Mouse (Mus musculus): ENCODE data around the gene Hsdl2. TPM values are rescaled to one million over a fixed set of nuclear protein-coding genes. Genes with fewer than 3 reads are reported as not detected.

Hsdl2 gene
- polyA plus RNA-seq, 1 experiment from 2014 or later = 32.2 TPM

GRCm38 (mm10) chr4:59646020-59646696 is 64.8 kb downstream of the Hsdl2 start:
- Histone ChIP-seq H3K9me3 (replicated peaks; ENCODE audit: control insufficient read depth, low read length) (no peaks in the 10 kb centered on the region), H3K4me1 (ENCODE audit: control insufficient read depth, insufficient read depth, low read length) (no peaks in the 10 kb centered on the region), H3K27ac (replicated peaks; ENCODE audit: low read depth, low read length) (no peak overlapping the region), H3K4me2 (ENCODE audit: low read depth, low read length) (no peak overlapping the region), H3K4me3 (ENCODE audit: low read depth, low read length) (no peak overlapping the region), H3K27me3 (ENCODE audit: control insufficient read depth, insufficient read depth, low read length) (no peaks in the 10 kb centered on the region), H3K9ac (replicated peaks; ENCODE audit: low read length) (no peak overlapping the region), H3K36me3 (replicated peaks; ENCODE audit: control insufficient read depth, insufficient read depth, low read depth, low read length) (no peaks in the 10 kb centered on the region)
- no peak for ATAC-seq (replicated peaks; ENCODE audit: insufficient number of reproducible peaks, low FRiP score, low TSS enrichment, low read depth)
- DNase-seq (ENCODE audit: low spot score) = no peak
- WGBS = 91% methylated on average over 10 of the region's 10 CpGs

DNA sequence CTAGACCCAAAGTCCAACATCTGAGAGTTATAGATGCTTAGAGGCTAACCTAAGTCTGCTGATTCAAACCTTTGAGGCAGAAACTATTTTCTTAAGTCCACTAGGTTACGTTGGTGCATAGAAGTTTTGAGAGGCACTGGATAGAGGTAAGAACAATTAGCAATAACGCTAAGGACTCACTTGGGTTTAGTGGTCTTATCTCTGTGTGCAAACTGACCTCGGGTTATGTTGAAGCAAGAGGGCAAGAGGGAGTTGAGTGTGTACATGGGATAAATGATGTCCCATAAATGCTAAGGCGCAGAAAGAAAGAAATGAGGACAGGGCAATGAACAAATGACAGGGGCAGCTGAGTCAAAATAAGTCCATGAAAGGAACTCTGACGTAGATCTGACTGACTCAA is 67.8 kb downstream of the Hsdl2 start:
- Histone ChIP-seq H3K27me3 (ENCODE audit: control insufficient read depth, insufficient read depth, low read length) (no peaks in the 10 kb centered on the region), H3K9ac (replicated peaks; ENCODE audit: low read length) (no peak overlapping the region)

GRCm38 (mm10) chr4:59652166-59652681 is 70.9 kb downstream of the Hsdl2 start:
- Histone ChIP-seq H3K36me3 (replicated peaks; ENCODE audit: control insufficient read depth, insufficient read depth, low read depth, low read length) (no peaks in the 10 kb centered on the region), H3K27ac (replicated peaks; ENCODE audit: low read depth, low read length) (no peak overlapping the region), H3K4me2 (ENCODE audit: low read depth, low read length) (no peak overlapping the region), H3K27me3 (ENCODE audit: control insufficient read depth, insufficient read depth, low read length) (no peaks in the 10 kb centered on the region), H3K9me3 (replicated peaks; ENCODE audit: control insufficient read depth, low read length) (no peaks in the 10 kb centered on the region), H3K4me3 (ENCODE audit: low read depth, low read length) (no peak overlapping the region), H3K9ac (replicated peaks; ENCODE audit: low read length) (no peak overlapping the region), H3K4me1 (ENCODE audit: control insufficient read depth, insufficient read depth, low read length) (no peaks in the 10 kb centered on the region)
- DNase-seq (ENCODE audit: low spot score) = no peak
- WGBS = 85% methylated on average over 1 of the region's 1 CpGs
- no peak for ATAC-seq (replicated peaks; ENCODE audit: insufficient number of reproducible peaks, low FRiP score, low TSS enrichment, low read depth)

More for the DNA sequence above, 67.8 kb downstream of the Hsdl2 start:
- H3K9me3 ChIP-seq (replicated peaks; ENCODE audit: control insufficient read depth, low read length) = no peaks in the 10 kb centered on the region
- H3K4me3 ChIP-seq (ENCODE audit: low read depth, low read length) = no peak overlapping the region
- H3K4me1 ChIP-seq (ENCODE audit: control insufficient read depth, insufficient read depth, low read length) = no peaks in the 10 kb centered on the region
- no peak overlapping the region for H3K4me2 ChIP-seq (ENCODE audit: low read depth, low read length)
- WGBS = 90% methylated on average over 5 of the region's 5 CpGs
- no peak overlapping the region for H3K27ac ChIP-seq (replicated peaks; ENCODE audit: low read depth, low read length)
- DNase-seq (ENCODE audit: low spot score) (no peak), ATAC-seq (replicated peaks; ENCODE audit: insufficient number of reproducible peaks, low FRiP score, low TSS enrichment, low read depth) (no peak)
- H3K36me3 ChIP-seq (replicated peaks; ENCODE audit: control insufficient read depth, insufficient read depth, low read depth, low read length) = no peaks in the 10 kb centered on the region

DNA sequence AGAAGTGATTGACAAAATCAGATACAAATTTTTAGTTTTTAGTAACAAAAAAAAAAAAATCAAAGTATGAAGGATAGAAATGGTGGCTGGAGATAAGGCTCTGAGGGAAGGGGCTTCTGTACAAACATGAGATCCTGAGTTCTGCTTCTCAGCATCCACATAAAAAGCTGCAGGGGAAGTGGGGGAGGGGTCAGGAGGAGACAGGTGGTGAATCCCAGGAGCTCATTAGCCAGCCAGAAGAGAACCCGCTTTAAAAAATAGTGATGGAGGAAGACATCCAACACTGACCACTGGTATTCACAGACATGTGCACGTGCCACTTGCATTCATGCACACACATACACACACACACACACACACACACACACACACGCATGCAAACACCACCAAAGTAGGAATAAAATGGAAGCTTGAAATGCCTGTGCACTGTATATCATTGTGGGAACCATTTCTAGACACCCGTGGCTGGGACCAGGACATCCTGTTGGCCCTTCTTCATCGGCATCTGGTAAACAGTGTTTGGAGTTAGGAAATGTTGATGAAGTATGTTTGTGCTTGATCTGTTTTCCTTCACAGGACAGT is 74.8 kb downstream of the Hsdl2 start:
- ATAC-seq (replicated peaks; ENCODE audit: insufficient number of reproducible peaks, low FRiP score, low TSS enrichment, low read depth) (no peak), DNase-seq (ENCODE audit: low spot score) (no peak)
- no peak overlapping the region for H3K27ac ChIP-seq (replicated peaks; ENCODE audit: low read depth, low read length)
- no peak overlapping the region for H3K4me3 ChIP-seq (ENCODE audit: low read depth, low read length)
- no peaks in the 10 kb centered on the region for H3K36me3 ChIP-seq (replicated peaks; ENCODE audit: control insufficient read depth, insufficient read depth, low read depth, low read length)
- H3K4me2 ChIP-seq (ENCODE audit: low read depth, low read length) = no peak overlapping the region
- H3K4me1 ChIP-seq (ENCODE audit: control insufficient read depth, insufficient read depth, low read length) = no peaks in the 10 kb centered on the region
- H3K27me3 ChIP-seq (ENCODE audit: control insufficient read depth, insufficient read depth, low read length) = no peaks in the 10 kb centered on the region
- H3K9ac ChIP-seq (replicated peaks; ENCODE audit: low read length) = no peak overlapping the region
- whole genome bisulfite sequencing = 81% methylated on average over 5 of the region's 5 CpGs
- H3K9me3 ChIP-seq (replicated peaks; ENCODE audit: control insufficient read depth, low read length) = no peaks in the 10 kb centered on the region

GRCm38 (mm10) chr4:59662163-59662562 is 80.8 kb downstream of the Hsdl2 start:
- H3K9me3 ChIP-seq (replicated peaks; ENCODE audit: control insufficient read depth, low read length) = no peaks in the 10 kb centered on the region
- H3K27me3 ChIP-seq (ENCODE audit: control insufficient read depth, insufficient read depth, low read length) = no peaks in the 10 kb centered on the region
- ATAC-seq (replicated peaks; ENCODE audit: insufficient number of reproducible peaks, low FRiP score, low TSS enrichment, low read depth) (no peak), DNase-seq (ENCODE audit: low spot score) (no peak)
- H3K36me3 ChIP-seq (replicated peaks; ENCODE audit: control insufficient read depth, insufficient read depth, low read depth, low read length) = no peaks in the 10 kb centered on the region
- H3K27ac ChIP-seq (replicated peaks; ENCODE audit: low read depth, low read length) = no peak overlapping the region
- no peaks in the 10 kb centered on the region for H3K4me1 ChIP-seq (ENCODE audit: control insufficient read depth, insufficient read depth, low read length)
- H3K4me3 ChIP-seq (ENCODE audit: low read depth, low read length) = no peak overlapping the region
- WGBS = 90% methylated on average over 1 of the region's 1 CpGs
- H3K4me2 ChIP-seq (ENCODE audit: low read depth, low read length) = no peak overlapping the region
- no peak overlapping the region for H3K9ac ChIP-seq (replicated peaks; ENCODE audit: low read length)

GRCm38 (mm10) chr4:59663451-59663850 is 82.1 kb downstream of the Hsdl2 start:
- H3K27me3 ChIP-seq (ENCODE audit: control insufficient read depth, insufficient read depth, low read length) = no peaks in the 10 kb centered on the region
- H3K9ac ChIP-seq (replicated peaks; ENCODE audit: low read length) = no peak overlapping the region
- DNase-seq (ENCODE audit: low spot score) (no peak), ATAC-seq (replicated peaks; ENCODE audit: insufficient number of reproducible peaks, low FRiP score, low TSS enrichment, low read depth) (no peak)
- H3K36me3 ChIP-seq (replicated peaks; ENCODE audit: control insufficient read depth, insufficient read depth, low read depth, low read length) = no peaks in the 10 kb centered on the region
- 90% methylated on average over 6 of the region's 6 CpGs for WGBS
- no peaks in the 10 kb centered on the region for H3K9me3 ChIP-seq (replicated peaks; ENCODE audit: control insufficient read depth, low read length)
- H3K4me3 ChIP-seq (ENCODE audit: low read depth, low read length) = no peak overlapping the region
- H3K4me2 ChIP-seq (ENCODE audit: low read depth, low read length) = no peak overlapping the region
- no peaks in the 10 kb centered on the region for H3K4me1 ChIP-seq (ENCODE audit: control insufficient read depth, insufficient read depth, low read length)
- no peak overlapping the region for H3K27ac ChIP-seq (replicated peaks; ENCODE audit: low read depth, low read length)

GRCm38 (mm10) chr4:59666550-59667317 is 85.4 kb downstream of the Hsdl2 start:
- 82% methylated on average over 3 of the region's 3 CpGs for whole genome bisulfite sequencing
- H3K36me3 ChIP-seq (replicated peaks; ENCODE audit: control insufficient read depth, insufficient read depth, low read depth, low read length) = no peaks in the 10 kb centered on the region
- H3K9me3 ChIP-seq (replicated peaks; ENCODE audit: control insufficient read depth, low read length) = no peaks in the 10 kb centered on the region
- H3K9ac ChIP-seq (replicated peaks; ENCODE audit: low read length) = no peak overlapping the region
- DNase-seq (ENCODE audit: low spot score) (no peak), ATAC-seq (replicated peaks; ENCODE audit: insufficient number of reproducible peaks, low FRiP score, low TSS enrichment, low read depth) (no peak)
- H3K4me1 ChIP-seq (ENCODE audit: control insufficient read depth, insufficient read depth, low read length) = no peaks in the 10 kb centered on the region
- H3K4me3 ChIP-seq (ENCODE audit: low read depth, low read length) = no peak overlapping the region
- H3K4me2 ChIP-seq (ENCODE audit: low read depth, low read length) = no peak overlapping the region
- H3K27ac ChIP-seq (replicated peaks; ENCODE audit: low read depth, low read length) = no peak overlapping the region
- no peaks in the 10 kb centered on the region for H3K27me3 ChIP-seq (ENCODE audit: control insufficient read depth, insufficient read depth, low read length)

DNA sequence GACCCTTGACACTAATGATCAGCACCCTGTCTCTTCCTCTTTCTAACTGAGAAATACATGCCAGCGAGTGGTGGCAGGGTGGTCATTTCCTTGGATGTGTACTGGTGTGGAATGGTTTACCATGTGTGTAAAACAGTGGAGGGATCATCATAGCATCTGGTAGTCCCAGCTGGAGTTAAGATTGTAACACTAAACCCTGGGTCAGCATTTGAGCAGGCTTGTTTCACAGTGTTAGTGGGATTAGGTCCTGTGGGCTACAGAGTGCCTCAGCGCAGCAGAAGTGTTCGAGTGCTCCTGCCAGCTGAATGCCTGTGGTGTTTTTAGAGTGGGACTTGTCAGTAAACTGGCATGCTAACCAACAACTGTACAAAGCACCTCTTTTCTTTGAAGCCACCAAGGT is 86.7 kb downstream of the Hsdl2 start:
- no peak for ATAC-seq (replicated peaks; ENCODE audit: insufficient number of reproducible peaks, low FRiP score, low TSS enrichment, low read depth)

More for the DNA sequence above, 86.7 kb downstream of the Hsdl2 start:
- Histone ChIP-seq H3K4me3 (ENCODE audit: low read depth, low read length) (no peak overlapping the region), H3K36me3 (replicated peaks; ENCODE audit: control insufficient read depth, insufficient read depth, low read depth, low read length) (no peaks in the 10 kb centered on the region), H3K27me3 (ENCODE audit: control insufficient read depth, insufficient read depth, low read length) (no peaks in the 10 kb centered on the region), H3K4me1 (ENCODE audit: control insufficient read depth, insufficient read depth, low read length) (no peaks in the 10 kb centered on the region), H3K9me3 (replicated peaks; ENCODE audit: control insufficient read depth, low read length) (no peaks in the 10 kb centered on the region), H3K4me2 (ENCODE audit: low read depth, low read length) (no peak overlapping the region), H3K27ac (replicated peaks; ENCODE audit: low read depth, low read length) (no peak overlapping the region), H3K9ac (replicated peaks; ENCODE audit: low read length) (no peak overlapping the region)
- 48% methylated on average over 3 of the region's 3 CpGs for WGBS
- DNase-seq (ENCODE audit: low spot score) = peak; percentile 33

Measured in embryonic facial prominence, embryonic 11.5 days (tissue).